Comparison of ENCODE assay signal across 15 mouse cellular contexts in genomic region chr2:57672007-57672643, GRCm38 (mm10).
DNase-seq lines count a peak whose midpoint lies in the region; ATAC-seq and TF ChIP-seq lines count a peak whose summit lies in the region.
"Had no signal": no experiment of that assay in that cellular context is flagged by ENCODE, and none has a peak within 500 bp of the region (broad histone marks: within the 10 kb centered on the region; RNA-seq: fewer than 3 reads in every experiment).

No protein-coding gene starts in this region.

- H3K9me3 ChIP-seq in embryonic facial prominence, embryonic 14.5 days (ENCODE audit: control insufficient read depth, low read length): no peaks in the 10 kb centered on the region
- no peaks in the 10 kb centered on the region for H3K9me3 ChIP-seq in embryonic facial prominence, embryonic 10.5 days
- no peaks in the 10 kb centered on the region for H3K9me3 ChIP-seq in midbrain, postnatal 0 days (ENCODE audit: low read length)
- no peaks in the 10 kb centered on the region for H3K9me3 ChIP-seq in midbrain, embryonic 10.5 days (replicated peaks)
- no peaks in the 10 kb centered on the region for H3K9me3 ChIP-seq in intestine, postnatal 0 days (ENCODE audit: control insufficient read depth)
- H3K9me3 ChIP-seq in kidney, embryonic 14.5 days (ENCODE audit: control insufficient read depth, low read length): no peaks in the 10 kb centered on the region
- H3K9me3 ChIP-seq: limb, embryonic 15.5 days had no signal

- no peak overlapping the region for H3K9ac ChIP-seq in embryonic facial prominence, embryonic 14.5 days (ENCODE audit: low read depth, low read length)
- H3K9ac ChIP-seq in midbrain, postnatal 0 days (replicated peaks; ENCODE audit: low read length, poor library complexity, severe bottlenecking): no peak overlapping the region
- no peak overlapping the region for H3K9ac ChIP-seq in intestine, postnatal 0 days (ENCODE audit: low read depth, low read length)
- no peak overlapping the region for H3K9ac ChIP-seq in kidney, embryonic 14.5 days (ENCODE audit: low read depth, low read length)
- H3K9ac ChIP-seq: limb, embryonic 15.5 days had no signal

- no peak for ATAC-seq in embryonic facial prominence, embryonic 14.5 days (ENCODE audit: low read depth)
- no peak; the same call in 1 of the 2 replicates for ATAC-seq in midbrain, postnatal 0 days (ENCODE audit: low FRiP score)
- no peak for ATAC-seq in intestine, postnatal 0 days
- no peak for ATAC-seq in kidney, embryonic 14.5 days (ENCODE audit: low FRiP score, low TSS enrichment)

- no peak for TF ChIP-seq CTCF in midbrain, postnatal 0 days (IDR thresholded peaks at IDR 0.05)
- no peak for TF ChIP-seq CTCF in intestine, postnatal 0 days (IDR thresholded peaks at IDR 0.05; ENCODE audit: low read depth)

- no peak overlapping the region for H3K27ac ChIP-seq in embryonic facial prominence, embryonic 14.5 days (replicated peaks; ENCODE audit: low read depth, low read length)
- no peak overlapping the region for H3K27ac ChIP-seq in embryonic facial prominence, embryonic 10.5 days (replicated peaks)
- no peak overlapping the region for H3K27ac ChIP-seq in midbrain, postnatal 0 days (ENCODE audit: low read depth, low read length)
- H3K27ac ChIP-seq in midbrain, embryonic 10.5 days (replicated peaks): no peak overlapping the region
- no peak overlapping the region for H3K27ac ChIP-seq in intestine, postnatal 0 days (ENCODE audit: low read depth, low read length)
- no peak overlapping the region for H3K27ac ChIP-seq in kidney, embryonic 14.5 days (ENCODE audit: low read depth, low read length)
- H3K27ac ChIP-seq: left cerebral cortex, adult 2 months; limb, embryonic 15.5 days had no signal

- H3K4me3 ChIP-seq in embryonic facial prominence, embryonic 14.5 days (ENCODE audit: low read depth, low read length): no peak overlapping the region
- H3K4me3 ChIP-seq in embryonic facial prominence, embryonic 10.5 days: no peak overlapping the region
- no peak overlapping the region for H3K4me3 ChIP-seq in midbrain, postnatal 0 days (ENCODE audit: low read depth, low read length)
- no peak overlapping the region for H3K4me3 ChIP-seq in midbrain, embryonic 10.5 days
- no peak overlapping the region for H3K4me3 ChIP-seq in intestine, postnatal 0 days (ENCODE audit: low read depth, low read length)
- H3K4me3 ChIP-seq in kidney, embryonic 14.5 days (ENCODE audit: low read length): no peak overlapping the region
- H3K4me3 ChIP-seq: left cerebral cortex, adult 2 months; limb, embryonic 15.5 days had no signal

- 34% methylated on average over 3 of the region's 3 CpGs for WGBS in embryonic facial prominence, embryonic 14.5 days
- 77% methylated on average over 3 of the region's 3 CpGs for WGBS in embryonic facial prominence, embryonic 10.5 days
- 43% methylated on average over 3 of the region's 3 CpGs for WGBS in midbrain, postnatal 0 days
- 86% methylated on average over 3 of the region's 3 CpGs for WGBS in midbrain, embryonic 10.5 days
- WGBS in intestine, postnatal 0 days: 64% methylated on average over 3 of the region's 3 CpGs
- WGBS in kidney, embryonic 14.5 days: 68% methylated on average over 3 of the region's 3 CpGs

- H3K36me3 ChIP-seq in embryonic facial prominence, embryonic 14.5 days (ENCODE audit: control insufficient read depth, insufficient read depth, low read length): no peaks in the 10 kb centered on the region
- H3K36me3 ChIP-seq in embryonic facial prominence, embryonic 10.5 days (replicated peaks): no peaks in the 10 kb centered on the region
- no peaks in the 10 kb centered on the region for H3K36me3 ChIP-seq in midbrain, postnatal 0 days (ENCODE audit: insufficient read depth, low read length)
- H3K36me3 ChIP-seq in midbrain, embryonic 10.5 days: no peaks in the 10 kb centered on the region
- no peaks in the 10 kb centered on the region for H3K36me3 ChIP-seq in intestine, postnatal 0 days (ENCODE audit: control insufficient read depth, insufficient read depth)
- H3K36me3 ChIP-seq in kidney, embryonic 14.5 days (ENCODE audit: control insufficient read depth, insufficient read depth, low read length): no peaks in the 10 kb centered on the region
- H3K36me3 ChIP-seq: limb, embryonic 15.5 days had no signal

- H3K4me1 ChIP-seq in embryonic facial prominence, embryonic 14.5 days (ENCODE audit: control insufficient read depth, insufficient read depth, low read length): no peaks in the 10 kb centered on the region
- no peaks in the 10 kb centered on the region for H3K4me1 ChIP-seq in embryonic facial prominence, embryonic 10.5 days
- H3K4me1 ChIP-seq in midbrain, postnatal 0 days (ENCODE audit: insufficient read depth, low read length): no peaks in the 10 kb centered on the region
- H3K4me1 ChIP-seq in midbrain, embryonic 10.5 days: no peaks in the 10 kb centered on the region
- H3K4me1 ChIP-seq in intestine, postnatal 0 days (replicated peaks; ENCODE audit: control insufficient read depth, insufficient read depth, low read length): no peaks in the 10 kb centered on the region
- no peaks in the 10 kb centered on the region for H3K4me1 ChIP-seq in kidney, embryonic 14.5 days (ENCODE audit: control insufficient read depth, insufficient read depth, low read length)
- H3K4me1 ChIP-seq: limb, embryonic 15.5 days had no signal

- H3K4me2 ChIP-seq in embryonic facial prominence, embryonic 14.5 days (ENCODE audit: low read depth, low read length): no peak overlapping the region
- H3K4me2 ChIP-seq in midbrain, postnatal 0 days (ENCODE audit: low read depth, low read length, poor library complexity, severe bottlenecking): no peak overlapping the region
- no peak overlapping the region for H3K4me2 ChIP-seq in intestine, postnatal 0 days (replicated peaks; ENCODE audit: low read depth)
- no peak overlapping the region for H3K4me2 ChIP-seq in kidney, embryonic 14.5 days (replicated peaks; ENCODE audit: low read depth, low read length)
- H3K4me2 ChIP-seq: heart, embryonic 11.5 days; limb, embryonic 15.5 days had no signal

- peak; percentile 68 for DNase-seq in embryonic facial prominence, embryonic 14.5 days (ENCODE audit: low spot score)
- DNase-seq in embryonic facial prominence, embryonic 10.5 days (ENCODE audit: low spot score): no peak
- peak; percentile 83 for DNase-seq in midbrain, postnatal 0 days (ENCODE audit: low spot score)
- DNase-seq in midbrain, embryonic 10.5 days (ENCODE audit: low spot score): no peak
- peak; percentile 42 to 54 for DNase-seq in cerebellum, postnatal 36 days
- DNase-seq in MN1 (ENCODE audit: low spot score): no peak
- DNase-seq: heart, postnatal 4 days; kidney, adult 9 months; lung, adult 2 months; right cerebral cortex, postnatal 14 days had no signal

- no peaks in the 10 kb centered on the region for H3K27me3 ChIP-seq in embryonic facial prominence, embryonic 14.5 days (replicated peaks; ENCODE audit: control insufficient read depth, insufficient read depth, low read length)
- H3K27me3 ChIP-seq in embryonic facial prominence, embryonic 10.5 days (replicated peaks; ENCODE audit: low read depth, poor library complexity, severe bottlenecking): no peaks in the 10 kb centered on the region
- H3K27me3 ChIP-seq in midbrain, postnatal 0 days (ENCODE audit: insufficient read depth, low read length): no peaks in the 10 kb centered on the region
- no peaks in the 10 kb centered on the region for H3K27me3 ChIP-seq in midbrain, embryonic 10.5 days (ENCODE audit: low read depth, poor library complexity, severe bottlenecking)
- no peaks in the 10 kb centered on the region for H3K27me3 ChIP-seq in intestine, postnatal 0 days (replicated peaks; ENCODE audit: control insufficient read depth, insufficient read depth, low read length)
- no peaks in the 10 kb centered on the region for H3K27me3 ChIP-seq in kidney, embryonic 14.5 days (ENCODE audit: control insufficient read depth, insufficient read depth, low read length)
- H3K27me3 ChIP-seq: limb, embryonic 15.5 days had no signal

Comparison
In these comparisons a context has a peak if more than half of its experiments do, and no peak if none do; other contexts are left out.
1. DNase-seq: peak in embryonic facial prominence, embryonic 14.5 days (single experiment), midbrain, postnatal 0 days (single experiment) and cerebellum, postnatal 36 days (2 of 2); none in embryonic facial prominence, embryonic 10.5 days (single experiment), midbrain, embryonic 10.5 days (single experiment) and MN1 (single experiment).